Mouse (Mus musculus) liver, embryonic 14.5 days (tissue): ENCODE data around the gene Amn1.

ENCODE experiments used
- CTCF ChIP-seq: IDR thresholded peaks from 2 replicates; pipeline ENCODE4 v1.5.1; 2016; ENCODE audit warnings: antibody characterized with exemption, low read depth, control low read depth
- EP300 ChIP-seq: IDR thresholded peaks from 2 replicates; pipeline ENCODE4 v1.6.1; 2016; ENCODE audit warnings: antibody characterized with exemption, low read depth

GRCm38 (mm10) chr6:149135631-149136030, 52.9 kb downstream of the Amn1 start:
- no peak for TF ChIP-seq EP300
- TF ChIP-seq CTCF = no peak
